Mouse (Mus musculus): ENCODE data around the gene Rptor.

- no peak for TF ChIP-seq EP300 (IDR thresholded peaks at IDR 0.05; ENCODE audit: low read depth)
- TF ChIP-seq CTCF (IDR thresholded peaks at IDR 0.05; ENCODE audit: low read depth), result no peak
Observed at GRCm38 (mm10) chr11:119825783-119826182, 223.1 kb downstream of the Rptor start.

Data from liver, postnatal 0 days (tissue).